Mouse (Mus musculus): ENCODE measurements around the gene 4932438H23Rik.
"Not testable (repeated sequence)": the region's sequence is repeated elsewhere in the genome, so short reads cannot be mapped to it uniquely, and the experiment has no call there.

4932438H23Rik gene

GRCm38 (mm10) chr16:91097858-91098257, 2.9 kb upstream of the 4932438H23Rik start:
- DNase-seq, result no peak

GRCm38 (mm10) chr16:91096984-91097506, 2.1 kb upstream of the 4932438H23Rik start:
- no peak for DNase-seq

GRCm38 (mm10) chr16:91096016-91096415, 1.1 kb upstream of the 4932438H23Rik start:
- no peak for DNase-seq

- no peak for DNase-seq
Observed at GRCm38 (mm10) chr16:91086642-91087306, 8.1 kb downstream of the 4932438H23Rik start.

GRCm38 (mm10) chr16:91085239-91085825, 9.6 kb downstream of the 4932438H23Rik start:
- DNase-seq, result no peak

GRCm38 (mm10) chr16:91084307-91085238, 10.3 kb downstream of the 4932438H23Rik start:
- DNase-seq, result no peak

GRCm38 (mm10) chr16:91083002-91083646, 11.8 kb downstream of the 4932438H23Rik start:
- DNase-seq, result no peak

GRCm38 (mm10) chr16:91081508-91081907, 13.4 kb downstream of the 4932438H23Rik start:
- DNase-seq, result peak; percentile 75

- DNase-seq, result peak; percentile 29
Observed at GRCm38 (mm10) chr16:91076180-91076579, 18.7 kb downstream of the 4932438H23Rik start.

GRCm38 (mm10) chr16:91075423-91075822, 19.5 kb downstream of the 4932438H23Rik start:
- DNase-seq, result not testable (repeated sequence)

GRCm38 (mm10) chr16:91073163-91073892, 21.6 kb downstream of the 4932438H23Rik start:
- DNase-seq, result peak; percentile 92

- DNase-seq, result no peak
Observed at GRCm38 (mm10) chr16:91072256-91072655, 22.7 kb downstream of the 4932438H23Rik start.

- no peak for DNase-seq
Observed at GRCm38 (mm10) chr16:91068969-91069368, 26.0 kb downstream of the 4932438H23Rik start.

- no peak for DNase-seq
Observed at GRCm38 (mm10) chr16:91067122-91067521, 27.8 kb downstream of the 4932438H23Rik start.

GRCm38 (mm10) chr16:91064583-91065365, 30.1 kb downstream of the 4932438H23Rik start:
- DNase-seq, result no peak

GRCm38 (mm10) chr16:91063786-91064185, 31.1 kb downstream of the 4932438H23Rik start:
- DNase-seq, result no peak

- DNase-seq, result no peak
Observed at GRCm38 (mm10) chr16:91061531-91062318, 33.2 kb downstream of the 4932438H23Rik start.

- no peak for DNase-seq
Observed at GRCm38 (mm10) chr16:91057741-91058140, 37.2 kb downstream of the 4932438H23Rik start.

- no peak for DNase-seq
Observed at GRCm38 (mm10) chr16:91057261-91057660, 37.7 kb downstream of the 4932438H23Rik start.

Measured in lung, postnatal 14 days (tissue).